Mouse (Mus musculus): ENCODE results near the gene Tgm4.

Tgm4 gene

GRCm38 (mm10) chr9:123034426-123034825 is at the start of gene Tgm4:
TSS of gene Tgm4 (plus strand) at chr9:123034726.
- DNase-seq (ENCODE audit: low spot score in 2 of 2) = no peak

GRCm38 (mm10) chr9:122998406-122999192 is 35.9 kb upstream of the Tgm4 start:
- DNase-seq (ENCODE audit: low spot score in 2 of 2) = no peak

GRCm38 (mm10) chr9:122999193-122999586 is 35.3 kb upstream of the Tgm4 start:
- no peak for DNase-seq (ENCODE audit: low spot score in 2 of 2)

- no peak for DNase-seq (ENCODE audit: low spot score in 2 of 2)
Observed at GRCm38 (mm10) chr9:123004718-123005117, 29.8 kb upstream of the Tgm4 start.

GRCm38 (mm10) chr9:123006071-123006470 is 28.5 kb upstream of the Tgm4 start:
- no peak for DNase-seq (ENCODE audit: low spot score in 2 of 2)

GRCm38 (mm10) chr9:123020995-123021631 is 13.4 kb upstream of the Tgm4 start, which contains the start of gene Tmem42:
TSS of gene Tmem42 (plus strand) at chr9:123021326.
- peak; percentile 65 to 73 for DNase-seq (ENCODE audit: low spot score in 2 of 2)

- DNase-seq (ENCODE audit: low spot score in 2 of 2) = no peak
Observed at GRCm38 (mm10) chr9:123021636-123022379, 12.7 kb upstream of the Tgm4 start.

- DNase-seq (ENCODE audit: low spot score in 2 of 2) = no peak
Observed at GRCm38 (mm10) chr9:123024201-123024600, 10.3 kb upstream of the Tgm4 start.

GRCm38 (mm10) chr9:123031496-123032246 is 2.9 kb upstream of the Tgm4 start:
- DNase-seq (ENCODE audit: low spot score in 2 of 2) = no peak

- DNase-seq (ENCODE audit: low spot score in 2 of 2) = no peak
Observed at GRCm38 (mm10) chr9:123047665-123048064, 13.1 kb downstream of the Tgm4 start.

GRCm38 (mm10) chr9:123058724-123059292 is 24.3 kb downstream of the Tgm4 start:
- no peak for DNase-seq (ENCODE audit: low spot score in 2 of 2)

GRCm38 (mm10) chr9:123060172-123060571 is 25.6 kb downstream of the Tgm4 start:
- DNase-seq (ENCODE audit: low spot score in 2 of 2) = no peak

- DNase-seq (ENCODE audit: low spot score in 2 of 2) = no peak
Observed at GRCm38 (mm10) chr9:123079149-123079548, 44.6 kb downstream of the Tgm4 start.

GRCm38 (mm10) chr9:123080355-123080754 is 45.8 kb downstream of the Tgm4 start:
- no peak for DNase-seq (ENCODE audit: low spot score in 2 of 2)

GRCm38 (mm10) chr9:123080796-123081195 is 46.3 kb downstream of the Tgm4 start:
- no peak for DNase-seq (ENCODE audit: low spot score in 2 of 2)

- DNase-seq (ENCODE audit: low spot score in 2 of 2) = no peak
Observed at GRCm38 (mm10) chr9:123085373-123085772, 50.8 kb downstream of the Tgm4 start.

- no peak for DNase-seq (ENCODE audit: low spot score in 2 of 2)
Observed at GRCm38 (mm10) chr9:123087558-123087957, 53.0 kb downstream of the Tgm4 start.

GRCm38 (mm10) chr9:123090844-123091243 is 56.3 kb downstream of the Tgm4 start:
- no peak for DNase-seq (ENCODE audit: low spot score in 2 of 2)

- DNase-seq (ENCODE audit: low spot score in 2 of 2) = no peak
Observed at GRCm38 (mm10) chr9:123099631-123100455, 65.3 kb downstream of the Tgm4 start.

GRCm38 (mm10) chr9:123103425-123103824 is 68.9 kb downstream of the Tgm4 start:
- no peak for DNase-seq (ENCODE audit: low spot score in 2 of 2)

All from spleen, postnatal 14 days (tissue).